Mouse (Mus musculus): ENCODE results near the gene Btbd8.

- TF ChIP-seq POLR2A (IDR thresholded peaks at IDR 0.05; ENCODE audit: insufficient read depth, low read depth, low read length) (no peak), CTCF (IDR thresholded peaks at IDR 0.05; ENCODE audit: insufficient read depth, low read depth, low read length) (no peak)
Measured at GRCm38 (mm10) chr5:107447977-107448376, 10.2 kb downstream of the Btbd8 start.
